Mouse (Mus musculus): Measurements from ENCODE around the gene Defa36. TPM values are rescaled to one million over a fixed set of nuclear protein-coding genes. Genes with fewer than 3 reads are reported as not detected.
"Not testable (repeated sequence)": the region's sequence is repeated elsewhere in the genome, so short reads cannot be mapped to it uniquely, and the experiment has no call there.

Defa36 gene
- not detected for total RNA-seq (2022)

- DNase-seq, result not testable (repeated sequence)
These were observed at the start of gene Defa36 for GRCm38 (mm10) chr8:21427111-21427510. Defa36 (plus strand) TSS chr8:21427411.

- not testable (repeated sequence) for DNase-seq
These were observed 49.0 kb upstream of the Defa36 start, which contains the start of gene Defa2 for GRCm38 (mm10) chr8:21378215-21378614. Defa2 (plus strand) TSS chr8:21378515.

- not testable (repeated sequence) for DNase-seq
These were observed 35.7 kb upstream of the Defa36 start, which contains the start of gene Defa33 for GRCm38 (mm10) chr8:21391511-21391910. Defa33 (plus strand) TSS chr8:21391811.

- DNase-seq, result not testable (repeated sequence)
These were observed 29.2 kb downstream of the Defa36 start, which contains the start of gene Gm7849 for GRCm38 (mm10) chr8:21456460-21456859. Gm7849 (minus strand) TSS chr8:21456560.

Other genes starting within 250 kb of the Defa36 start
- not detected for gene Defa31, start 235.8 kb upstream of the Defa36 start, total RNA-seq (2022)
- not detected for gene Gm15293, start 225.8 kb upstream of the Defa36 start, total RNA-seq (2022)
- gene Gm15292, start 177.7 kb upstream of the Defa36 start, total RNA-seq (2022), result not detected
- gene Defa27, start 111.9 kb upstream of the Defa36 start, total RNA-seq (2022), result not detected
- not detected for gene Defa29, start 100.4 kb upstream of the Defa36 start, total RNA-seq (2022)
- gene Defa2, start 48.9 kb upstream of the Defa36 start, total RNA-seq (2022), result not detected
- gene Defa33, start 35.6 kb upstream of the Defa36 start, total RNA-seq (2022), result not detected
- not detected for gene Gm7849, start 29.1 kb downstream of the Defa36 start, total RNA-seq (2022)
- gene Defa20, start 81.8 kb downstream of the Defa36 start, total RNA-seq (2022), result not detected
- not detected for gene Defa32, start 101.6 kb downstream of the Defa36 start, total RNA-seq (2022)
- gene Defa37, start 138.0 kb downstream of the Defa36 start, total RNA-seq (2022), result not detected
- gene Defa28, start 155.6 kb downstream of the Defa36 start, total RNA-seq (2022), result not detected
- gene Gm7861, start 167.1 kb downstream of the Defa36 start, total RNA-seq (2022), result not detected
- gene Defa26, start 190.8 kb downstream of the Defa36 start, total RNA-seq (2022), result not detected
- not detected for gene Defa17, start 228.4 kb downstream of the Defa36 start, total RNA-seq (2022)
- gene Defa34, start 238.4 kb downstream of the Defa36 start, total RNA-seq (2022), result not detected

All from adrenal gland, adult 8-10 months (tissue).